Mouse (Mus musculus) ovary, postnatal 10 days (tissue): ENCODE data around the gene Stk17b.
"Not testable (repeated sequence)": the region's sequence is repeated elsewhere in the genome, so short reads cannot be mapped to it uniquely, and the experiment has no call there.

Experiments used
- DNase-seq: peaks from one replicate; pipeline ENCODE4 v3.0.0; 2022; ENCODE audit warnings: low spot score

Stk17b gene

GRCm38 (mm10) chr1:53728489-53729225, 56.4 kb downstream of the Stk17b start:
- DNase-seq = no peak

- no peak for DNase-seq
Observed at GRCm38 (mm10) chr1:53726883-53727282, 58.1 kb downstream of the Stk17b start.

GRCm38 (mm10) chr1:53721353-53721752, 63.7 kb downstream of the Stk17b start:
- DNase-seq = no peak

GRCm38 (mm10) chr1:53720601-53721351, 64.2 kb downstream of the Stk17b start:
- no peak for DNase-seq

GRCm38 (mm10) chr1:53715966-53716515, 69.0 kb downstream of the Stk17b start:
- DNase-seq = no peak

- no peak for DNase-seq
Observed at GRCm38 (mm10) chr1:53715446-53715845, 69.6 kb downstream of the Stk17b start.

- DNase-seq = not testable (repeated sequence)
Observed at GRCm38 (mm10) chr1:53713383-53713782, 71.6 kb downstream of the Stk17b start.

GRCm38 (mm10) chr1:53711069-53711468, 74.0 kb downstream of the Stk17b start:
- DNase-seq = no peak

- DNase-seq = not testable (repeated sequence)
Observed at GRCm38 (mm10) chr1:53709602-53710001, 75.4 kb downstream of the Stk17b start.

- no peak for DNase-seq
Observed at GRCm38 (mm10) chr1:53706431-53707361, 78.3 kb downstream of the Stk17b start, which contains the start of gene Dnah7a. TSS of gene Dnah7a (minus strand) at chr1:53706784.
